Mouse (Mus musculus) forelimb bud, embryonic 11.5 days (tissue): ENCODE results near the gene Fbxo10.
"Not testable (repeated sequence)": the region's sequence is repeated elsewhere in the genome, so short reads cannot be mapped to it uniquely, and the experiment has no call there.

Experiments
- DNase-seq: peaks from one replicate; pipeline ENCODE4 v3.0.0-alpha.2; 2012; ENCODE audit warnings: low read depth, low spot score

Fbxo10 gene

GRCm38 (mm10) chr4:45084021-45084894 is at the start of gene Fbxo10:
Gene Fbxo10, minus strand, starts transcription at chr4:45084604.
- peak; percentile 89 for DNase-seq

GRCm38 (mm10) chr4:45131021-45131420 is 46.6 kb upstream of the Fbxo10 start:
- no peak for DNase-seq

- no peak for DNase-seq
Observed at GRCm38 (mm10) chr4:45121311-45121710, 36.9 kb upstream of the Fbxo10 start.

- DNase-seq, result no peak
Observed at GRCm38 (mm10) chr4:45108456-45109110, 24.2 kb upstream of the Fbxo10 start.

- DNase-seq, result peak; percentile 89
Observed at GRCm38 (mm10) chr4:45107601-45108277, 23.3 kb upstream of the Fbxo10 start, which contains the start of gene Tomm5. Gene Tomm5, minus strand, starts transcription at chr4:45108114.

GRCm38 (mm10) chr4:45107066-45107465 is 22.7 kb upstream of the Fbxo10 start:
- DNase-seq, result no peak

GRCm38 (mm10) chr4:45106409-45106808 is 22.0 kb upstream of the Fbxo10 start:
- DNase-seq, result no peak

GRCm38 (mm10) chr4:45097198-45097872 is 12.9 kb upstream of the Fbxo10 start:
- DNase-seq, result peak; percentile 81

- DNase-seq, result no peak
Observed at GRCm38 (mm10) chr4:45084895-45085290, 489 bp upstream of the Fbxo10 start.

- DNase-seq, result no peak
Observed at GRCm38 (mm10) chr4:45083487-45083886, 917 bp downstream of the Fbxo10 start.

- no peak for DNase-seq
Observed at GRCm38 (mm10) chr4:45082951-45083350, 1.5 kb downstream of the Fbxo10 start.

- DNase-seq, result not testable (repeated sequence)
Observed at GRCm38 (mm10) chr4:45081041-45081440, 3.4 kb downstream of the Fbxo10 start.

- no peak for DNase-seq
Observed at GRCm38 (mm10) chr4:45073544-45073943, 10.9 kb downstream of the Fbxo10 start.

GRCm38 (mm10) chr4:45072261-45072973 is 12.0 kb downstream of the Fbxo10 start:
- DNase-seq, result no peak

GRCm38 (mm10) chr4:45067742-45068141 is 16.7 kb downstream of the Fbxo10 start:
- DNase-seq, result no peak

- no peak for DNase-seq
Observed at GRCm38 (mm10) chr4:45066036-45066730, 18.2 kb downstream of the Fbxo10 start.

GRCm38 (mm10) chr4:45064577-45064976 is 19.8 kb downstream of the Fbxo10 start:
- no peak for DNase-seq

- DNase-seq, result not testable (repeated sequence)
Observed at GRCm38 (mm10) chr4:45063836-45064235, 20.6 kb downstream of the Fbxo10 start.

GRCm38 (mm10) chr4:45055451-45055850 is 29.0 kb downstream of the Fbxo10 start:
- no peak for DNase-seq

GRCm38 (mm10) chr4:45054862-45055261 is 29.5 kb downstream of the Fbxo10 start:
- DNase-seq, result no peak
